Mouse (Mus musculus): ENCODE measurements at regions not wholly inside any gene's neighbourhood (a gene's known extent, or its start where the extent isn't known, plus 50 kb on each side); places are given as distances from the start of the nearest gene placed in this dataset.

DNA sequence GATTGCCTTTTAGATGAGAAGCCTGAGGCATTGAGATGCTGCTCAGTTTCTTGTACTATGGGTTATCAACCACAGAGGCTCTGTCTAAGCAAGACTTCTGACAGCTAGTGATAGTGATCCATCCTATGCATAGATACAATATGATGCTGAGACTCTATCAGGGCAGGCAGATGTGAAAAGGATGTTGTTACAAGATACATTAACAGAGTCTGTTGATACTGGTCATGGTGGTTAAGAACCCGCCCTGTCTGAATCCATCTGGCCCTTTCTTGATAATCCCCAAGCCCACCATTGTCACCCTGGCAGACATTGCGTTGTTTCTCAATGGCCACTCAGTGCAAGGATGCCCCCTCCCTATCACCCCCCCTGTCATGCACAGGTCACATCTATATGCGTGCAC lies 327.8 kb upstream of the Camk1g start:
- TF ChIP-seq CTCF (IDR thresholded peaks at IDR 0.05; ENCODE audit: borderline replicate concordance, extremely low read depth, insufficient read depth, insufficient read length) (no peak), POLR2A (IDR thresholded peaks at IDR 0.05; ENCODE audit: borderline replicate concordance, extremely low read depth, insufficient read depth, insufficient read length, poor library complexity, severe bottlenecking) (no peak)
